Mouse (Mus musculus): ENCODE measurements around the gene Sim2. TPM values are rescaled to one million over a fixed set of nuclear protein-coding genes. Genes with fewer than 3 reads are reported as not detected.

Sim2 gene
- total and polyA plus RNA-seq, 2 experiments: not detected

- Histone ChIP-seq H3K27me3 (ENCODE audit: control insufficient read depth, insufficient read depth, low read length) (no peaks in the 10 kb centered on the region), H3K27ac (replicated peaks; ENCODE audit: insufficient read depth, low read depth, low read length) (no peak overlapping the region), H3K9ac (ENCODE audit: low read depth, low read length) (no peak overlapping the region), H3K4me3 (ENCODE audit: insufficient read depth, low read depth, low read length) (no peak overlapping the region), H3K4me1 (ENCODE audit: control insufficient read depth, insufficient read depth, low read length) (no peaks in the 10 kb centered on the region), H3K79me2 (ENCODE audit: control insufficient read depth, insufficient read depth, low read length) (no peaks in the 10 kb centered on the region), H3K36me3 (ENCODE audit: control insufficient read depth, insufficient read depth, low read length) (no peaks in the 10 kb centered on the region)
- 68% methylated on average over 8 of the region's 8 CpGs for WGBS
- TF ChIP-seq CTCF (IDR thresholded peaks at IDR 0.05; ENCODE audit: low read depth, low read length): no peak
- no peak for TF ChIP-seq POLR2A (IDR thresholded peaks at IDR 0.05; ENCODE audit: extremely low read depth, insufficient read depth, low read length)
- DNase-seq (ENCODE audit: extremely low read depth, low read depth, low spot score): no peak
These were observed 73.1 kb downstream of the Sim2 start for GRCm38 (mm10) chr16:94157819-94158218.

GRCm38 (mm10) chr16:94162000-94162399, 77.3 kb downstream of the Sim2 start:
- H3K4me3 ChIP-seq (ENCODE audit: insufficient read depth, low read depth, low read length): no peak overlapping the region
- H3K79me2 ChIP-seq (ENCODE audit: control insufficient read depth, insufficient read depth, low read length): no peaks in the 10 kb centered on the region
- 82% methylated on average over 6 of the region's 6 CpGs for WGBS
- no peak for DNase-seq (ENCODE audit: extremely low read depth, low read depth, low spot score)
- H3K4me1 ChIP-seq (ENCODE audit: control insufficient read depth, insufficient read depth, low read length): no peaks in the 10 kb centered on the region
- H3K9ac ChIP-seq (ENCODE audit: low read depth, low read length): no peak overlapping the region
- H3K27ac ChIP-seq (replicated peaks; ENCODE audit: insufficient read depth, low read depth, low read length): no peak overlapping the region
- H3K27me3 ChIP-seq (ENCODE audit: control insufficient read depth, insufficient read depth, low read length): no peaks in the 10 kb centered on the region
- no peak for TF ChIP-seq CTCF (IDR thresholded peaks at IDR 0.05; ENCODE audit: low read depth, low read length)
- no peak for TF ChIP-seq POLR2A (IDR thresholded peaks at IDR 0.05; ENCODE audit: extremely low read depth, insufficient read depth, low read length)
- H3K36me3 ChIP-seq (ENCODE audit: control insufficient read depth, insufficient read depth, low read length): no peaks in the 10 kb centered on the region

- Histone ChIP-seq H3K4me3 (ENCODE audit: insufficient read depth, low read depth, low read length) (no peak overlapping the region), H3K4me1 (ENCODE audit: control insufficient read depth, insufficient read depth, low read length) (no peaks in the 10 kb centered on the region), H3K36me3 (ENCODE audit: control insufficient read depth, insufficient read depth, low read length) (no peaks in the 10 kb centered on the region), H3K79me2 (ENCODE audit: control insufficient read depth, insufficient read depth, low read length) (no peaks in the 10 kb centered on the region), H3K27me3 (ENCODE audit: control insufficient read depth, insufficient read depth, low read length) (no peaks in the 10 kb centered on the region), H3K9ac (ENCODE audit: low read depth, low read length) (no peak overlapping the region), H3K27ac (replicated peaks; ENCODE audit: insufficient read depth, low read depth, low read length) (no peak overlapping the region)
- DNase-seq (ENCODE audit: extremely low read depth, low read depth, low spot score): no peak
- WGBS: 87% methylated on average over 11 of the region's 11 CpGs
- no peak for TF ChIP-seq POLR2A (IDR thresholded peaks at IDR 0.05; ENCODE audit: extremely low read depth, insufficient read depth, low read length)
- TF ChIP-seq CTCF (IDR thresholded peaks at IDR 0.05; ENCODE audit: low read depth, low read length): no peak
These were observed 78.3 kb downstream of the Sim2 start for GRCm38 (mm10) chr16:94163051-94163450.

GRCm38 (mm10) chr16:94164236-94164635, 79.5 kb downstream of the Sim2 start:
- H3K27ac ChIP-seq (replicated peaks; ENCODE audit: insufficient read depth, low read depth, low read length): no peak overlapping the region
- no peak for TF ChIP-seq POLR2A (IDR thresholded peaks at IDR 0.05; ENCODE audit: extremely low read depth, insufficient read depth, low read length)
- TF ChIP-seq CTCF (IDR thresholded peaks at IDR 0.05; ENCODE audit: low read depth, low read length): no peak
- no peaks in the 10 kb centered on the region for H3K79me2 ChIP-seq (ENCODE audit: control insufficient read depth, insufficient read depth, low read length)
- no peak overlapping the region for H3K4me3 ChIP-seq (ENCODE audit: insufficient read depth, low read depth, low read length)
- H3K4me1 ChIP-seq (ENCODE audit: control insufficient read depth, insufficient read depth, low read length): no peaks in the 10 kb centered on the region
- no peaks in the 10 kb centered on the region for H3K27me3 ChIP-seq (ENCODE audit: control insufficient read depth, insufficient read depth, low read length)
- no peaks in the 10 kb centered on the region for H3K36me3 ChIP-seq (ENCODE audit: control insufficient read depth, insufficient read depth, low read length)
- no peak overlapping the region for H3K9ac ChIP-seq (ENCODE audit: low read depth, low read length)
- 64% methylated on average over 7 of the region's 7 CpGs for WGBS
- DNase-seq (ENCODE audit: extremely low read depth, low read depth, low spot score): no peak

- Histone ChIP-seq H3K4me1 (ENCODE audit: control insufficient read depth, insufficient read depth, low read length) (no peaks in the 10 kb centered on the region), H3K4me3 (ENCODE audit: insufficient read depth, low read depth, low read length) (no peak overlapping the region), H3K79me2 (ENCODE audit: control insufficient read depth, insufficient read depth, low read length) (no peaks in the 10 kb centered on the region), H3K9ac (ENCODE audit: low read depth, low read length) (no peak overlapping the region), H3K27me3 (ENCODE audit: control insufficient read depth, insufficient read depth, low read length) (no peaks in the 10 kb centered on the region), H3K36me3 (ENCODE audit: control insufficient read depth, insufficient read depth, low read length) (no peaks in the 10 kb centered on the region), H3K27ac (replicated peaks; ENCODE audit: insufficient read depth, low read depth, low read length) (no peak overlapping the region)
- TF ChIP-seq POLR2A (IDR thresholded peaks at IDR 0.05; ENCODE audit: extremely low read depth, insufficient read depth, low read length) (no peak), CTCF (IDR thresholded peaks at IDR 0.05; ENCODE audit: low read depth, low read length) (no peak)
- no peak for DNase-seq (ENCODE audit: extremely low read depth, low read depth, low spot score)
- 66% methylated on average over 5 of the region's 5 CpGs for WGBS
These were observed 80.2 kb downstream of the Sim2 start for GRCm38 (mm10) chr16:94164978-94165377.

- H3K27me3 ChIP-seq (ENCODE audit: control insufficient read depth, insufficient read depth, low read length): no peaks in the 10 kb centered on the region
- no peaks in the 10 kb centered on the region for H3K4me1 ChIP-seq (ENCODE audit: control insufficient read depth, insufficient read depth, low read length)
- H3K36me3 ChIP-seq (ENCODE audit: control insufficient read depth, insufficient read depth, low read length): no peaks in the 10 kb centered on the region
- H3K4me3 ChIP-seq (ENCODE audit: insufficient read depth, low read depth, low read length): no peak overlapping the region
- no peak overlapping the region for H3K27ac ChIP-seq (replicated peaks; ENCODE audit: insufficient read depth, low read depth, low read length)
- TF ChIP-seq POLR2A (IDR thresholded peaks at IDR 0.05; ENCODE audit: extremely low read depth, insufficient read depth, low read length): no peak
- 95% methylated on average over 16 of the region's 16 CpGs for WGBS
- no peaks in the 10 kb centered on the region for H3K79me2 ChIP-seq (ENCODE audit: control insufficient read depth, insufficient read depth, low read length)
- no peak for DNase-seq (ENCODE audit: extremely low read depth, low read depth, low spot score)
- no peak overlapping the region for H3K9ac ChIP-seq (ENCODE audit: low read depth, low read length)
These were observed 84.2 kb downstream of the Sim2 start for GRCm38 (mm10) chr16:94168655-94169545.

Data from liver, adult 2 months (tissue).